Mouse (Mus musculus) erythroid progenitor cell, adult 5-6 weeks (primary cell): ENCODE measurements around the gene Ube2e1. TPM values are rescaled to one million over a fixed set of nuclear protein-coding genes. Genes with fewer than 3 reads are reported as not detected.

Experiments used
- total RNA-seq, 2 experiments: library from RNA; stranded (forward) in 1 of 2; stranded (reverse) in 1 of 2; fragments of 150-400 nt in 1 of 2; fragments of 186-747, 209-891 nt in 1 of 2; gene quantifications; 2 replicates each; pipeline versions ENCODE4 v1.2.3 to v1.2.4; 2015 to 2017; ENCODE audit warnings: low replicate concordance in 2 of 2

Gene Ube2e1
- total RNA-seq, 2 experiments from 2014 or later = 21.8 to 26.2 TPM

Other genes with a start within 250 kb of the Ube2e1 start
- 4.6 TPM in 1 of 2 replicates, not detected in the other for gene Nr1d2, start 92.7 kb downstream of the Ube2e1 start, total RNA-seq (2015; ENCODE audit: low replicate concordance)
- gene Nr1d2, start 92.7 kb downstream of the Ube2e1 start, total RNA-seq (2017; ENCODE audit: low replicate concordance) = 2.2 and 7.3 TPM in 2 replicates
- 0.36 and 3.8 TPM in 2 replicates for gene Nkiras1, start 60.7 kb downstream of the Ube2e1 start, total RNA-seq (2015; ENCODE audit: low replicate concordance)
- gene Nkiras1, start 60.7 kb downstream of the Ube2e1 start, total RNA-seq (2017; ENCODE audit: low replicate concordance) = 0.30 and 2.6 TPM in 2 replicates
- 659 and 700 TPM in 2 replicates for gene Rpl15, start 60.5 kb downstream of the Ube2e1 start, total RNA-seq (2015; ENCODE audit: low replicate concordance)
- gene Rpl15, start 60.5 kb downstream of the Ube2e1 start, total RNA-seq (2017; ENCODE audit: low replicate concordance) = 382 and 679 TPM in 2 replicates